Mouse (Mus musculus) kidney, adult 11 months (tissue): ENCODE measurements at regions not wholly inside any gene's neighbourhood (a gene's known extent, or its start where the extent isn't known, plus 50 kb on each side); places are given as distances from the start of the nearest gene placed in this dataset.
A peak's percentile ranks its signal among the peaks of the same experiment; 100 is the strongest.
"Not testable (repeated sequence)": the region's sequence is repeated elsewhere in the genome, so short reads cannot be mapped to it uniquely, and the experiment has no call there.

Experiments used
- DNase-seq: peaks from one replicate; pipeline ENCODE4 v3.0.0; 2022

DNA sequence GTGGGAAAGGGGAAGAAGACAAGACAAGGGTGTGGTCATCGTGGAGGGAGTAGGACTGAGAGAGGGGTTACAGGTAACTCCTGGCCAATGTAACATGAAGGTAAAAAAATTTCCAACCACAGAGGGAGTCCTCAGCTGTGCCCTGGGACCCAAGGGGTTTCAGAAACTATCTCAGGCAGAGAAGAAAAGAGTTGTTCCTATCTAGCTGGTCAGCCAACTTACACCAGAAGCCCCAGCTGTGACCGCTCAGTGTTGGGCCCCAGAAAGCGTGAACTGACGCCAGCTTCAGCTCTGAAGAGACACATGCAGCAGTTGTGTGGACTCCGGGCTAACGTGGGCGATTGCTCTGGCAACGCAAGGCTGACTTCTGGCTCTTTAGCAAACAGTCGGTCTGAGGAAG, 52.2 kb downstream of the Rhob start:
- no peak for DNase-seq

DNA sequence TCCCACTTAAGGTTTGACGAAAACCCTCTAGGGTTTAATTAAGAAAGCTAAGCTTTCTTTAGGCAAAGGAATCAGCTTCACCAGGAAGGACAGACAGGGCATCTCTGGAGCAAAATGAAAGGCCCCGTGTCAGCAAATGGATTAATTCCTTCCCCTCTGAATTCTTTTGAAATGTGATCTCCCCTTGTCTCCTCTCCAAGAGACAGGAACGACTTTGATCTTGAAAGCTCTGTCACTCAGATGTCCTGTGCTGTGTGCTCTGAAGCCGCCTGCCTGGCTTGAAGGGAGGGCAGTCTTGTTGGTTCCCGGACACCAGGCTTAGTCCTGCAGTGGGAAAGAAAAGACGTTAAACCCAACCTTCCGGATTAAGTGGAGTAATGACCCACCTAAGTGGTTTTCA, 52.8 kb downstream of the Rhob start:
- DNase-seq: peak; percentile 23

- DNase-seq: peak; percentile 44
Observed at GRCm38 (mm10) chr12:8444975-8445853, 54.6 kb downstream of the Rhob start.

DNA sequence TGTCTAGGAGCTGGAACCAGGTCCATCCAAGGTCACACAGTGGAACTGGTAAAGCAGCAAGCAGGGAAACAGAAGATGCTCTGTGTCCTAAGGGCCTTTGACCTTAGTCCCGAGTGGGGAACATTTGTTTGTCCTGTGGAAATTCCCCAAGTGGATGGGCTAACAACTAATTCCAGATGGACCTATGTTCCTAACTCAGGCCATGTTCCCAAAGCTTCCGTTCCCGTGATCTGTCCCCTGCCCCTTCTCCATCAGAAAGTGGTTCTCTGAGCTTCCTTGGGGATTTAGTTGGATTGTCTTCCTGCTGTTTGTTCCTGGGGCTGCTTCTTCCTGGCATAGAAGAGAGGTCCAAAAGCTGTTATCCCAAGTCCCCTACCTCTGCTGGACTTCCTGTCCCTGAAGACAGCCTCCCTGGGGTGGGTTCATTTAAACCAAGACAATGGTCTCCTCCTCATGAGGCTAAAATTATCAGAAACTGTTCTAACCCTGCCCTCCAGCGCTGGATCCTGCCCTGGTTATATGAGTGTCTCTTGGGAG, 55.8 kb downstream of the Rhob start:
- DNase-seq: peak; percentile 70

DNA sequence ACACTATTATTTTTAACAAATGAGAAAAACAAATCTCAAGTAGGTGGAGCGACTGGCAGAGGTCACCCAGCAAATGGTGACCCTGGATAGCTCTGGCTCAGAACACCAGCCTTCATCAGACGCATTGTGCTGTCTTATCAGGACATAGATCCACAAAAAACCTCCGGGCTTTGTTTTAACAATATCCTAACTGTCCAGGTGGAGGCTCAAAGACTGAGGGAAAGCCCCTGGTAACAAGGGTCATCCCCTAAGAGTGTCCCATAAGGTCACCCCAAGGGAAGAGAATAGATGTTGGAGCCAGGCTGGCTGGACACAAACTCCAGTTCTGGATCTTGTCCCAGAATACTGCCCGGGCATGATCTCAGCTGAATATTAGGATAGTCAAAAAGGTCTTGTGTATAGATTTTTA, 56.6 kb downstream of the Rhob start:
- DNase-seq: peak; percentile 85

GRCm38 (mm10) chr12:8441275-8441674, 58.5 kb downstream of the Rhob start:
- DNase-seq: no peak

DNA sequence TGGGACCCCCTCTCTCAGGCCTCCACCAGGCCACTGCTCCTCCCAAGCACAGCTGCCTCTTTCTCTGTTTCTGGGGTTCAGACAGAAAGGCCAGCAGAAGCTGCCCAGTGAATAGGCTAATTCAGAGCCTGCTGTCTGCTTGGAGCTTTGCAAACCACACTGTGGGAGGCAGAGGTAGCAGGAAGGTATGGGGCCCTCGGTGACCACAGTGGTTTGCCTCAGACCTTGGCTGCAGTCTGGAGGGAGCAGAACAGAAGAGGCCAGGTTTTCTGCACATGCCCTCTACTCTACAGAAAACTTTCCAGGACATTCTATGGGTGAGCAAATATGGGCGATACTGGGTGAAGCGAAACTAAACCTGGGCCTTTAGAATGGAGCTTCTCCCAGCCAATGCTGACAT, 59.4 kb downstream of the Rhob start:
- no peak for DNase-seq

DNA sequence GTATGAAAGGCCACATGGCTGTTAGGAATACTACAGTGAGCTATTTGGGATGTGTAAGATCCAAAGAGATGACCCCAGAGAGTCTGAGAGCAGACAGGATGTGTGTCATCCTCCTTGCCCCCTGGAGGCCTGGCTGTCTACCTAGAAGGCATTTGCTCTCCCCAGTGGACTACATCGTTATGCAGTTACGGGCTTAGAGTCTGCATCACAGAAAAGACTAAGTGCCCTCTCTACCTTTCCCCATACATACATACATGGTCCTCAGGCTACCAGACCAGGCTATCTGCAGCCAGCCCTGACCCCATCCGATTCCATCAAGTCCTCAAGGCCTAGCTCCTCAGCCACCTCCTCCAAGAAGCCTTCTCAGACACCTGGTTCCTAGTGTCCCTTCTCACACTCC, 59.9 kb downstream of the Rhob start:
- DNase-seq: no peak

- no peak for DNase-seq
Observed at GRCm38 (mm10) chr12:8439486-8439885, 60.3 kb downstream of the Rhob start.

GRCm38 (mm10) chr12:8438638-8439037, 61.2 kb downstream of the Rhob start:
- DNase-seq: no peak

DNA sequence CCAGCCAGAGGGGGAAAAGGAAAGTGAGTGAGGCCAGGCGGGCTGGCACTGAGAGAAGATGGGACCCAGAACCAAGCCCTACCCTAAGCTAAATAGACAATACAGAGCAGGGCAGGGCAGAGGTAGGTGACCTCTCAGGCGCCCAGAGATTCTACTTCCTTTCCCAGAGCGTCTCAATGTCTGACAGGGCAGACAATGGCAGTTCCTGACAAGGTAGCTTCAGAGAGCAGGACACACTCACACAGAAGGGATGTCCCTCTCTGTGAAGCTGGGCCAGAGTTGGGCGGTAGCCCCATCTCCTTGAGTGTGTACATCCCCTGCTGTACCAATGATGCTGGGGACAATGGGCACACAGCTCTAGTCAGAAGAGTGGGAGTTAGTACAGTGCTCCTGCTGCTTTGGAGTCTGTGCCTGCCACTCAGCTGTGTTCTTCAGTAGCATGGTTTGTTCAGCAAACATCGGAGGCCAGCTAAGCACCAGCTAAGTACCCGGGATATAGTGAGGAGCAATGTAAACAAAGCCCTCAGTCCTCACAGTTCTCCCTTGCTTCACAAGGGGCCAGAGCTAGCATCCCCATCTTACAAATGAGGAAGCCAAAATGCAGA, 62.7 kb downstream of the Rhob start:
- peak; percentile 41 for DNase-seq

DNA sequence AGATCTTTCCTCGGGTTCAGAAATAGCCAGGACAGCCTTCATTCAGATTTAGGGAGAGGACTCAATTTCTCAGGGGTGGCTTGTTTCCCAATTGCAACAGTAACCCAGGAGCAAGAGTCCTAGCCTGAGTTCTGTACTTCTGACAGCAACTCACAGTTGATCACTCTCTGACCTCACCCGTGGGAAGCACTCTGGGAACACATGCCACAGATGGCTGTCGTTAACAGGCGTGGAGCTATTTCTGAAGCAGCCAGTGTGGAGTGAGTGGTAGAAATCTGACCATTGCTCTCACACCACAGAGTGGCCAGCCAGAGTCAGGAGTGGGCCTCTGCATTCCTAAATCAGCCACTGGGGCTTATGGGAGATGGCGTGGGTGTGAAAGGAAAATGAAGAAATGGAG, 63.3 kb downstream of the Rhob start:
- DNase-seq: no peak

DNA sequence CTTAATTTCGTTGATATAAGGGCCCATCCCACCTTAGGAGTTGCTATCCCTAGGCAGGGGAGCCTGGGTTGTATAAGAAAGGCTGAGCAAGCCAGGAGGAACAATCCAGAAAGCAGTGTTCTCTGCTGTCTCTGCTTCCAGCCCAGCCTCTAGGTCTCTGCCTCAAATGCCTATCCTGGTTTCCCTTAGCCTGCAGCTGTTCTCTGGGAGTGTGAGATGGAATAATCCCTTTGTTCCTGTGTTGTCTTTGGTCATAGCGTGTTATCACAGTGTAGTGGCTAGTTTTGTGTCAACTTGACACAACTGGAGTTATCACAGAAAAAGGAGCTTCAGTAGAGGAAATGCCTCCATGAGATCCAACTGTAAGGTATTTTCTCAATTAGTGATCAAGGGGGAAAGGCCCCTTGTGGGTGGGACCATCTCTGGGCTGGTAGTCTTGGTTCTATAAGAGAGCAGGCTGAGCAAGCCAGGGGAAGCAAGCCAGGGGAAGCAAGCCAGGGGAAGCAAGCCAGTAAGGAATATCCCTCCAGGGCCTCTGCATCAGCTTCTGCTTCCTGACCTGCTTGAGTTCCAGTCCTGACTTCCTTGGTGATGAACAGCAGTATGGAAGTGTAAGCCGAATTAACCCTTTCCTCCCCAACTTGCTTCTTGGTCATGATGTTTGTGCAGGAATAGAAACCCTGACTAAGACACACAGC, 64.0 kb downstream of the Rhob start:
- DNase-seq: not testable (repeated sequence)

GRCm38 (mm10) chr12:8428228-8428990, 71.4 kb downstream of the Rhob start:
- no peak for DNase-seq

GRCm38 (mm10) chr12:8424515-8424914, 75.3 kb downstream of the Rhob start:
- no peak for DNase-seq

- no peak for DNase-seq
Observed at GRCm38 (mm10) chr12:8422676-8423075, 77.1 kb downstream of the Rhob start.

- no peak for DNase-seq
Observed at GRCm38 (mm10) chr12:8421271-8421567, 78.6 kb downstream of the Rhob start.

DNA sequence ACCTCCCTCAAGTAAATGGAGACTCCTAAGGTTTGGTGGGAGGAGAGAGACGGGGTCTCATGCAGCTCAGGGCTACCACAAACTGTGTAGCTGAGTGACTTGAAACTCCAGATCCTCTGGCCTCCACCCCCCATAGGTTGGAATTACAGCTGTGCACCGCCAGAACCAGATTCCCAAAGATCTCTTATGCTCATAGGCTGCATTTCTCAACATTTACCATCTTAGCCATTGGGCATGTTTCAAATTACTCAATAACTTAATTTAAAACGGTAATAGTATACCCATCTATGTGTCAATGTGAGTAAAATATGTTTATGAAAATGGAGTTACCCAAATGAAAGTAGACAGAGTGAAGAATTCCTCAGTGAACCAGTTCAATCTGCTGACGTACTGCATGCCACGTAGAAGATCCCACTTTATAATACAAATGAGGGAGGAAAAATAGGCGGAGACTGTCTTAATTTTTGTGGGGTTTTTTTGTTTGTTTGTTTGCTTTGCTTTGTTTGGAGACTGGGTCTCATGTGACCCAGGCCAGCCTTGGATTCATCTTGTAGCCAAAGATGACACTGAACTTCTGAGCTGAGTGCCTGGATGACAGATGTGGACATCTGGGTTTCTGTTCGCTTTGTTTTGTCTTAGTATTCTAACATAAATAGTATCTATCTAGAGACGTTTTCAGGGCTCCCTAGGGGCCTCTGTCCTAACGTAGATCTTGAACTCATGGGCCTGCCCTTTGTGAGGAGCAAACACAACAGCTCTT, 79.1 kb downstream of the Rhob start:
- DNase-seq: peak; percentile 39

GRCm38 (mm10) chr12:8418890-8419289, 80.9 kb downstream of the Rhob start:
- DNase-seq: no peak

- DNase-seq: no peak
Observed at GRCm38 (mm10) chr12:8417127-8417790, 82.5 kb downstream of the Rhob start.

DNA sequence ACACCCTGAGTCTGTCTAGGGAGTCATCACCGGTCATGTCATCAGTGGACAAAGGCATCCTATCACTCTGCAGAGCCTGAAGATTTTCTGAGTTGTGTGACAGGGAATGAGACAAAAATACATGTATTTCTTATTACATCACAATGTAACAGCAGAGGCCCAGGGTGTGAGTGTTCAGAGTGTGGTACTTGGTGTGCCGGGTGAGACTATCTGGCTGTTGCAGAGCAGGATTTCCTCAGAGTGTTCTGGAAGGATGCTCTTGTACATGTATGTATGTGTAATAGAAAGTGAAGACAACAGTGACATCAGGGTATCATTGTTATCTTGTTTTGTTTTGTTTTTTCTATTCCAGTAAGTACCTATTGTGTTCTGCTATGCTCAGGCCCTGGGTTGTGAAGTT, 87.7 kb downstream of the Rhob start:
- no peak for DNase-seq
